Mouse (Mus musculus) hindbrain, embryonic 16.5 days (tissue): Measurements from ENCODE around the gene Pxmp4. TPM values are rescaled to one million over a fixed set of nuclear protein-coding genes. Genes with fewer than 3 reads are reported as not detected.

ENCODE experiments used
- ATAC-seq: fragments of 200-750 bp; cut with Nextera tagmentation; 2 replicates; pipeline ENCODE4 v1.8.0; 2017; ENCODE audit warnings: moderate TSS enrichment, moderate library complexity
- H3K27ac ChIP-seq: fragments of 300-500 bp; sonication (generic); 2 replicates; pipeline ENCODE4 v1.5.1; 2014; ENCODE audit warnings: low read depth, mild to moderate bottlenecking, control low read depth, low read length, moderate library complexity
- H3K27me3 ChIP-seq: fragments of 300-500 bp; sonication (generic); replicated peaks from 2 replicates; pipeline ENCODE4 v1.6.1; 2014; ENCODE audit warnings: low read length; ENCODE audit not compliant: control insufficient read depth, insufficient read depth
- H3K36me3 ChIP-seq: fragments of 300-500 bp; sonication (generic); 2 replicates; pipeline ENCODE4 v1.6.1; 2014; ENCODE audit warnings: mild to moderate bottlenecking, low read length, moderate library complexity, mixed read lengths; ENCODE audit not compliant: control insufficient read depth, insufficient read depth
- H3K4me1 ChIP-seq: fragments of 300-500 bp; sonication (generic); 2 replicates; pipeline ENCODE4 v1.6.1; 2014; ENCODE audit warnings: low read depth, low read length; ENCODE audit not compliant: control insufficient read depth, insufficient read depth
- H3K4me2 ChIP-seq: fragments of 300-500 bp; sonication (generic); 2 replicates; pipeline ENCODE4 v1.6.1; 2014; ENCODE audit warnings: mild to moderate bottlenecking, low read length, control low read depth, moderate library complexity
- H3K4me3 ChIP-seq: fragments of 300-500 bp; sonication (generic); 2 replicates; pipeline ENCODE4 v1.5.1; 2014; ENCODE audit warnings: mild to moderate bottlenecking, low read length, control low read depth, moderate library complexity
- H3K9ac ChIP-seq: fragments of 300-500 bp; sonication (generic); 2 replicates; pipeline ENCODE4 v1.6.1; 2014; ENCODE audit warnings: low read depth, mild to moderate bottlenecking, control low read depth, low read length, moderate library complexity
- H3K9me3 ChIP-seq: fragments of 300-500 bp; sonication (generic); 2 replicates; pipeline ENCODE4 v1.6.1; 2014; ENCODE audit warnings: mild to moderate bottlenecking, low read length, moderate library complexity; ENCODE audit not compliant: control insufficient read depth
- WGBS: fragments of 180-500 bp; shearing (Covaris S2); extraction: QIAGEN DNeasy Blood & Tissue Kit; methylation state at CpG from one replicate; pipeline ENCODE4 v1.1.7; 2014; 5-methylcytosine and 5-hydroxymethylcytosine counted together
- polyA plus RNA-seq: library from polyadenylated mRNA; unstranded; fragments of >200 nt; fragmentation: Nextera tagmentation; extraction: Ambion mirVana; gene quantifications from 2 replicates; pipeline ENCODE4 v1.2.1, GENCODE M21; 2015

The Pxmp4 gene
- polyA plus RNA-seq, 1 experiment from 2014 or later, result 20.6 TPM

GRCm38 (mm10) chr2:154569836-154570286 is 33.6 kb downstream of the Pxmp4 start, which contains the start of gene E2f1:
TSS of gene E2f1 (minus strand) at chr2:154569892.
- Histone ChIP-seq H3K27me3 (no peaks in the 10 kb centered on the region), H3K9ac (peak within 1 kb of the TSS; percentile 66), H3K4me1 (peaks cover 21% of the 10 kb centered on the region), H3K4me3 (peak within 1 kb of the TSS; percentile 62), H3K9me3 (no peaks in the 10 kb centered on the region), H3K36me3 (no peaks in the 10 kb centered on the region), H3K4me2 (peak within 1 kb of the TSS; percentile 99), H3K27ac (peak within 1 kb of the TSS; percentile 72)
- 0% methylated on average over 37 of the region's 44 CpGs for WGBS
- ATAC-seq, result peak; percentile 98

GRCm38 (mm10) chr2:154569071-154569748 is 34.3 kb downstream of the Pxmp4 start:
- no peaks in the 10 kb centered on the region for H3K9me3 ChIP-seq
- no peaks in the 10 kb centered on the region for H3K36me3 ChIP-seq
- WGBS, result under 1% methylated on average over 44 of the region's 70 CpGs
- peak; percentile 35 for ATAC-seq
- peak overlapping the region; percentile 62 for H3K4me3 ChIP-seq
- peak overlapping the region; percentile 13 for H3K27ac ChIP-seq
- H3K4me2 ChIP-seq, result peak overlapping the region; percentile 99
- peak overlapping the region; percentile 57 for H3K9ac ChIP-seq
- no peaks in the 10 kb centered on the region for H3K27me3 ChIP-seq
- H3K4me1 ChIP-seq, result peaks cover 21% of the 10 kb centered on the region

- peak overlapping the region; percentile 23 for H3K27ac ChIP-seq
- H3K4me1 ChIP-seq, result peaks cover 21% of the 10 kb centered on the region
- H3K36me3 ChIP-seq, result no peaks in the 10 kb centered on the region
- WGBS, result 11% methylated on average over 10 of the region's 10 CpGs
- H3K27me3 ChIP-seq, result no peaks in the 10 kb centered on the region
- H3K9me3 ChIP-seq, result no peaks in the 10 kb centered on the region
- ATAC-seq, result no peak
- H3K9ac ChIP-seq, result peak overlapping the region; percentile 57
- peak overlapping the region; percentile 99 for H3K4me2 ChIP-seq
- H3K4me3 ChIP-seq, result peak overlapping the region; percentile 62
Observed at GRCm38 (mm10) chr2:154568329-154569070, 35.0 kb downstream of the Pxmp4 start.

GRCm38 (mm10) chr2:154567766-154568165 is 35.7 kb downstream of the Pxmp4 start:
- no peak for ATAC-seq
- Histone ChIP-seq H3K4me2 (peak overlapping the region; percentile 99), H3K27ac (0 out of 2 replicates have a peak overlapping the region, but pooled peaks have one; percentile 23), H3K27me3 (no peaks in the 10 kb centered on the region), H3K9ac (no peak overlapping the region), H3K36me3 (no peaks in the 10 kb centered on the region), H3K4me1 (peaks cover 21% of the 10 kb centered on the region), H3K9me3 (no peaks in the 10 kb centered on the region), H3K4me3 (peak overlapping the region; percentile 62)
- 64% methylated on average over 2 of the region's 2 CpGs for WGBS

GRCm38 (mm10) chr2:154566641-154567040 is 36.9 kb downstream of the Pxmp4 start:
- no peak for ATAC-seq
- Histone ChIP-seq H3K4me1 (peaks cover 21% of the 10 kb centered on the region), H3K4me3 (no peak overlapping the region), H3K27me3 (no peaks in the 10 kb centered on the region), H3K9ac (no peak overlapping the region), H3K27ac (no peak overlapping the region), H3K36me3 (no peaks in the 10 kb centered on the region), H3K9me3 (no peaks in the 10 kb centered on the region), H3K4me2 (no peak overlapping the region)
- WGBS, result 42% methylated on average over 8 of the region's 8 CpGs

GRCm38 (mm10) chr2:154565562-154565961 is 37.9 kb downstream of the Pxmp4 start:
- Histone ChIP-seq H3K27me3 (no peaks in the 10 kb centered on the region), H3K4me2 (no peak overlapping the region), H3K4me1 (peaks cover 20% of the 10 kb centered on the region), H3K4me3 (no peak overlapping the region), H3K9me3 (no peaks in the 10 kb centered on the region), H3K27ac (peak overlapping the region; percentile 48; the same call in 1 of the 2 replicates), H3K9ac (peak overlapping the region; percentile 22), H3K36me3 (no peaks in the 10 kb centered on the region)
- ATAC-seq, result no peak
- 62% methylated on average over 3 of the region's 3 CpGs for WGBS

GRCm38 (mm10) chr2:154563612-154564170 is 39.8 kb downstream of the Pxmp4 start:
- Histone ChIP-seq H3K27ac (no peak overlapping the region), H3K27me3 (no peaks in the 10 kb centered on the region), H3K4me3 (no peak overlapping the region), H3K9me3 (no peaks in the 10 kb centered on the region), H3K36me3 (no peaks in the 10 kb centered on the region), H3K9ac (no peak overlapping the region), H3K4me2 (no peak overlapping the region), H3K4me1 (peaks cover 14% of the 10 kb centered on the region)
- WGBS, result 89% methylated on average over 16 of the region's 22 CpGs
- no peak for ATAC-seq

GRCm38 (mm10) chr2:154558264-154559039 is 45.1 kb downstream of the Pxmp4 start, which contains the start of gene Necab3:
TSS of gene Necab3 (minus strand) at chr2:154558890.
- peaks cover 22% of the 10 kb centered on the region for H3K4me1 ChIP-seq
- H3K4me2 ChIP-seq, result peak within 1 kb of the TSS; percentile 83
- H3K36me3 ChIP-seq, result no peaks in the 10 kb centered on the region
- H3K27ac ChIP-seq, result peak within 1 kb of the TSS; percentile 58
- H3K4me3 ChIP-seq, result peak within 1 kb of the TSS; percentile 49
- H3K27me3 ChIP-seq, result no peaks in the 10 kb centered on the region
- no peaks in the 10 kb centered on the region for H3K9me3 ChIP-seq
- WGBS, result 4% methylated on average over 31 of the region's 34 CpGs
- peak; percentile 70 for ATAC-seq
- H3K9ac ChIP-seq, result peak within 1 kb of the TSS; percentile 72
